Mouse (Mus musculus): ENCODE results near the gene Olfr279.

The Olfr279 gene

DNA sequence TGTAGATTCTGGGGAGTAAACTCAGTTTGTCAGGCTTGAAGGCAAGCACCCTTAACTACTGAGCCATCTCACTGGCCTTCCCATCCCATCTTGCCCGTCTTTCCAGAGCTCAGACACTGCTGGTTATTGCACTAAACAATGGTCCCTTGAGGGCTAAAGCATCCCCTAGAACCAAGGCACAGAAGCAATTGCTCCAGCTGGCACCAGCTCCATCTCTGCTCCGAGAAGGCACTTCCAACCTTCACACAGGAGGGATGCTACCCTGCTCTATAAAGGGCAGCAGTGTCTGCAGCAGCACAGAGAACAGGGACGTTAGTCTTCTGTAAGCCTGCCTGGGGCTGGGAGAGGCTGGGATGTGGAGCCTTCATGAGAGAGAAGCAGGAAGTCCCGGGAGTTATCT is at the start of gene Olfr279:
Gene Olfr279, plus strand, starts transcription at position 301 of the 400 bp plus-strand sequence.
- in situ Hi-C loops (cut with MboI; ENCODE audit: low pct_unique_long_range_greater_than_20kb in 1 of 2, low sequenced_read_pairs in 2 of 2, unreplicated experiment in 1 of 2), result no loop called here

DNA sequence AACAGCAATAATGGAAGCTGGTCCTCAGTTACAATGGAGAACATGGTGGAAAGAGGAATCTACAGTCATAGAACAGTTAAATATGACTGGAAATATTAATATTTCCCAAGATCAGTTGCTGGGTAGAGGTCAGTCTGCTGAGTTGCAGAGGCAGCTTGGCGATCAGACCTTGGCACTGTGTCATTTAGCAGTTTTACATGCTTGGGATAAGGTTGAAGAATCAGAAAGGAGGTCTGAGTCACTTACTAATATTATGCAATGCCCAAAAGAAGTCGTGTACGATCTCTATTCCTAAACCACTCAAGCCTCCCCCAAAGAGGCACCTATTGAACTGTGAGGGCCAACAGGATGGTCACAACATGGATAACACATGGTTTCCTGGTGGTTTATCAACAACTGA is 47.6 kb upstream of the Olfr279 start:
- in situ Hi-C loops (cut with MboI; ENCODE audit: low pct_unique_long_range_greater_than_20kb in 1 of 2, low sequenced_read_pairs in 2 of 2, unreplicated experiment in 1 of 2), result no loop called here

DNA sequence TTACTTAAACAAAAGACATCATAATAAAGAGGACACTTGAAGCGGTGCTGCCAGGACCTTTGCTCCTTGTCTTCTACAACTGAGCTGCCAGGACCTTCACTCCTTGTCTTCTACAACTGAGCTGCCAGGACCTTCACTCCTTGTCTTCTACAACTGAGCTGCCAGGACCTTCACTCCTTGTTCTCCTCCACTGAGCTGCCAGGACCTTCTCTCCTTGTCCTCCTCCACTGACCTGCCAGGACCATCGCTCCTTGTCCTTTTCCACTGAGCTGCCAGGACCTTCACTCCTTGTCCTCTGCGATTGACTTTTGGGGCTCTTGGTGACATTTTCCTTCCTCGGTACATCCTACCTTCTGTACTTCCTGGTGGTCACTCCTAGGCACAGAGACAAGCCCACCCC is 43.7 kb upstream of the Olfr279 start:
- in situ Hi-C loops (cut with MboI; ENCODE audit: low pct_unique_long_range_greater_than_20kb in 1 of 2, low sequenced_read_pairs in 2 of 2, unreplicated experiment in 1 of 2), result no loop called here

DNA sequence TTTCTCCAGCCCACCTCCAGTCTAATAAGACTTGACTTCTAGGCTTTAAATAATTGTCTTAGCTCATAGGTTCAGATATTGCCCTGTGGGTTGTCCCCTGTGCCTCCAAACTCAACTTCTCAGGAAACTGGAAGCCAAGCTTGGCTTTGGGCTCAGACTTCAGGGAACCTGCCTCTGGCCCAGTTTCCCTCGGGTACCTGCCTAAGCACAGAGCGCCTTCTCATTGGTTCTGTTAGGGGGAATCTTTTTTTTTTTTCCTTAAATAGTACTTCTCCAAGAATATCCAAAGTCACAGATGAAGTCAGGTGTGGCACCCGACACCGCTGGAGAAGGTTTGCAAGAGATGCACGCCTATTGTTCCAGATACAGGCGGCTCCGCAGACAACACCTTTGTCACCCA is 39.9 kb upstream of the Olfr279 start, which contains the start of gene Olfr281:
Gene Olfr281, plus strand, starts transcription at position 301 of the 400 bp plus-strand sequence.
- in situ Hi-C loops (cut with MboI; ENCODE audit: low pct_unique_long_range_greater_than_20kb in 1 of 2, low sequenced_read_pairs in 2 of 2, unreplicated experiment in 1 of 2), result no loop called here

DNA sequence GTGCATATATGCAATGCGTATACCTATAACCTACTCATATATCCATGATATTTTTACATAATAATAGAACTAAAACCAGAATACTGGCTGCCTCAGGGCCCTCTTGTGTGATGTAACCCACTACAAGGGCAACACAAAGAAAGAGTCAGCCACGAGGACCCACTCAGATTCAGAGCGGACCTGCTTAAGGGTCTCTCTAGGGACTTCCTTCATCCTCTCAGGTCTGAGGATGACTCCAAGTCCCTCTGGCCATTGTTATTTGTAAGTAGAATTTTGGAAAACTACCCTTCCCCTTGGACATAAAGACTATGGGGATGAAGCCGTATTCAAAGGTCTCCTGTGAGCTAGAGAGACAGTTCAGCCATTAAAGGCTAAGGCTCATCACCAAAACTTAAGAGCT is 22.6 kb upstream of the Olfr279 start, which contains the start of gene OR5BS1P:
Gene OR5BS1P, plus strand, starts transcription at position 301 of the 400 bp plus-strand sequence.
- in situ Hi-C loops (cut with MboI; ENCODE audit: low pct_unique_long_range_greater_than_20kb in 1 of 2, low sequenced_read_pairs in 2 of 2, unreplicated experiment in 1 of 2), result no loop called here

DNA sequence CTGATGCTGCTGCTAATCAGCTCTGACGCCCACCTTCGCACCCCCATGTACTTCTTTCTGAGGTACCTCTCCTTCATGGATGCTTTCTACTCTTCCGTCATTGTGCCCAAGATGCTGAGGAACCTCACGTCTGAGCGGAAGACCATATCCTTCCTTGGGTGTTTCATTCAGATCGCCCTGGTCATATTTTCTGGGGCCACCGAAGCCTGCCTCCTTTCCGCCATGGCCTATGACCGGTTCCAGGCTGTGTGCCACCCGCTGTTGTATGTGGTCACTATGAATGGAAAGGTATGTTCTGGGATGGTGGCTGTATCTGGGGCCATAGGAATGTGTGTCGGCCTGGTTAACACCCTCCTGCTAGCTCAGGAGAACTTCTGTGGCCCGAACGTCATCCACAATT is 20.7 kb upstream of the Olfr279 start:
- in situ Hi-C loops (cut with MboI; ENCODE audit: low pct_unique_long_range_greater_than_20kb in 1 of 2, low sequenced_read_pairs in 2 of 2, unreplicated experiment in 1 of 2), result no loop called here

DNA sequence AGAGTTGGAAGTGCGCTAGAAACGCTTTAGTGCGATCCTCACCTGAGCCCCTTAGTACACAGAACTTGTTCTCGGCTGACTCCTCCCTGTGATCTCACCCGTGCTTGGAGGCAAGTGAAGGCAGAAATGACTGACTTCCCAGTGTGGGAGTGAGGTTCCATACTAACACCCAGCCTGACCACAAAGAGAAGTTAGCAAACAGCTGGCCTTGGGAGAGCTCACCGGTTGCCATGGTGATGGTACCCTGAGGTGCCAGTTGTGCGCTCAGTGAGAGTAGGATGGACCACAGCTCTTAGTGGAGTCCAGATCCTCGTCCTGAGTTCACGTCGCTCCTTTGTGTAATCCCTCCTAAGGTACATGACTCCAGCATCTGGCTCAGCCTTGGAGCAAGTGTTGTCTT is 17.2 kb upstream of the Olfr279 start:
- in situ Hi-C loops (cut with MboI; ENCODE audit: low pct_unique_long_range_greater_than_20kb in 1 of 2, low sequenced_read_pairs in 2 of 2, unreplicated experiment in 1 of 2), result no loop called here

DNA sequence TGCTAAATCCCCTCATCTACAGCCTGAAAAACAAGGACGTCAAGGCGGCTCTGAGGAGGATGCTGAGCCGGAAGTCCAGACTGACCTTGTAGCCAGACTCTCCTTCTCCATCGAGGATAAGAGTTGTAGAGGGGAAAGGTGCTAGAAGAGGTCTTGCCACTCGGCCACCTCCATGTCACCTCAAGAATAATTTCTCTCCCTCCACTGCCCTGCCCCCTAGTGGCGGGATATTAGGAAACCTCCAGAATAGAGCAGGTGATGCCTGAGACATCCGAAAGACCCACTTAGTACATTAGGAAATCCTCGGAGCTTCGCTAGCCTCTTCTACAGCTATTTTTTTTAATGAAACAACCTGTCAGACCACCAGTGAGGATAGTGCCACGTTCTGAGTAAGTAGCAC is 16.8 kb upstream of the Olfr279 start:
- in situ Hi-C loops (cut with MboI; ENCODE audit: low pct_unique_long_range_greater_than_20kb in 1 of 2, low sequenced_read_pairs in 2 of 2, unreplicated experiment in 1 of 2), result no loop called here

DNA sequence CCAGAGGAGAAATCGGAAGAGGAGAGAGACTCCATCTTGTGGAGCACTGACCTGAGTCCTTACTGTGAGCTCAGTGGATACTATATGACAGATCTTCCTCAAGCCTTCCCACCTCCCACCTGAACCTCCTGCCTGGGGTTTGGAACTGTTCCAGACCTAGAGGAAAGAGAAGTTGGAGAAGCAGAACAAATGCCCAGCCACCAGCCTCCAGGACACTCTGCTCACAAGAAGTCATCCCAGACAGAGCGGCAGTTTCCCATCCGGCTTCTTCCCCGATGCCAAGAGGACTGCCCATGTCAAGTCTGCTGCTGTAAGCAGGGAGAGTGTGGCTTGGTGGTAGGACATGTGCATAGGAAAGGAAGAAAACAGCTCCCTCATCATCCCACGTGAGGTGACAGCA is 15.9 kb upstream of the Olfr279 start:
- in situ Hi-C loops (cut with MboI; ENCODE audit: low pct_unique_long_range_greater_than_20kb in 1 of 2, low sequenced_read_pairs in 2 of 2, unreplicated experiment in 1 of 2), result no loop called here

DNA sequence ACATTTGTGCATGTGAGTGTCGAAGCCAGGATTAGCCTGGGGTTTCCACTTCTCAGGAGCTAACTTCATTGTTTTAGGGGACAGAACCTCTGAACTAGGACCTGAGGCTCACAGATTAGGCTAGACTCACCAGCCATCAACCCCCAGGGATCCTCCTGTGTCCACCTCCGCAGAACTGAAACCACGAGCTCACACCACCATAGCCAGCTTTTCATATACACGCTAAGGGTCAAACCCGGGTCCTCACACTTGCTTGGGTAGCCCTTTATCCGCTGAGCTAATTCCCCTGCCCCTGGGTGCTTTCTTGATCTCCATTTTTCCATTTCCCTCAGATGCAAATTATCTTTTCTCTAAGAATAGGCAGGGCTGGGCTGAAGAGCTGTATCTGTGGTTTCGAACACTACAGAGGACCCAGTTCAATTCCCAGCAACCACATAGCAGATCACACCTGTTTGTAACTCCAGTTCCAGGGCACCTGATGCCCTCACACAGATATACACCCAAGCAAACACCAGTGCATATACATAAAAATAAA is 12.6 kb upstream of the Olfr279 start:
- in situ Hi-C loops (cut with MboI; ENCODE audit: low pct_unique_long_range_greater_than_20kb in 1 of 2, low sequenced_read_pairs in 2 of 2, unreplicated experiment in 1 of 2), result no loop called here

DNA sequence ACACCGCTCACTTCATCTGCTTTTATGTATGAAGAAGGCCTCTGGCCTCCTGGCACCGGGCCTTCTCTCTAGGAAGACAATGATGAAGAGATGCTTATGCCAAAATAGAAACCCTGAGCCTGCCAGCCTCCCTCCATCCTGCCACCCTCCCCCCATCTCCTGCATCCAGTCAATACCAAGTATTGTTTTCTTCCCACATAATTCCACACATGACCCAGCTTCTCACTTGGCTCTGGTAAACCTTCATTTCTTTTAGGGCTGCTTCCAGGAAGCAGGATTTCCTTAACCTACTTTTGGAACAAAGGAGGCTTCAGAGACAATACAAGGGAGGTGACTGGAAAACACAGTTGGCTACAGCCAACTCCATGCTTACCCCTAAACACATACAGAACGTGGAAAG is 9.5 kb upstream of the Olfr279 start, which contains the start of gene Lalba:
Gene Lalba, minus strand, starts transcription at position 21 of the 400 bp plus-strand sequence.
- in situ Hi-C loops (cut with MboI; ENCODE audit: low pct_unique_long_range_greater_than_20kb in 1 of 2, low sequenced_read_pairs in 2 of 2, unreplicated experiment in 1 of 2), result no loop called here

DNA sequence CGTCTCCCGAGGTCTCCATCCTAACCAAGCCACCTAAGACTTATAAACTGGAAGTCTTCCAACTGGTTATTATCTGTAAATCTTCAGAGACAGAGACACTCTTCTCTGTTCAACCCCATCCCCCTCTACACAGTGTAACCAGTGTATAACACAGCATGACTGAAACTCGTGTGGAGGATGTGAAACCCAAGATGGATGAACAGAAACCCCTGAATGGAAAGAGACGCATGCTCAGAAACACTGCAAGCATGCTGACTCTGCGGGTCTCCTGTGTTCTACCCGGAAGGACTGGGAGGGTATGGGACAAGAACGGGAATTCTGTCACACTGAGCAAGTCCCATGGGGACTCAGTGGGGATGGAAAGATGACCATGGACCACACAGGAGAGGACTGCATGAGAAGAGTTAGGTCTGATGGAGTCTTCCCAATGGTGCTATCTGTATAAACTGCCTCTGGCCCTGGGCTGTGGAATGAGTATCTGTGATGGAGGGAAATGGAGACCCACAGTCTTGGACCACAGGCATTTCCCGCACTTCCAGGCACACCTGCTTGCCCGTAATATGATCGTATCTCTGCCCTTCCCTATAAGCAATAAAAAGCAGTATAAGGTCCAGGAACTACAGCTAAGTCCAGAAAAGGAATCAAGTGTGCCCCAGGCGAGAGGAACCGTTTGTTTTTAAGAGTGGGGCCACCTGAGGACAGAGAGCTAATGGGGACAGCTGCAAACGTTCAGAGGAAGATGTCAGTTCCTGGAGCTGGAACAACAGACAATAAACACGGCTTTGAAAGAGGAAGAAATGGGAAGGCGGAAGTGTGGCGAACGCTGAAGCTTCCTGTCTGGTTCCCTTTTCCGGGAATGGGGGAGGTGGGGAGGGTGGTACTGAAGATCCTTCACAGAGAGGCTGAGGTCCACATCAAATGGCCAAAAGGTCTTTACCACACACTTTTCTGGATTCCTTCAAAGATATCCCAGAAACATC is 8.0 kb upstream of the Olfr279 start:
- in situ Hi-C loops (cut with MboI; ENCODE audit: low pct_unique_long_range_greater_than_20kb in 1 of 2, low sequenced_read_pairs in 2 of 2, unreplicated experiment in 1 of 2), result no loop called here

DNA sequence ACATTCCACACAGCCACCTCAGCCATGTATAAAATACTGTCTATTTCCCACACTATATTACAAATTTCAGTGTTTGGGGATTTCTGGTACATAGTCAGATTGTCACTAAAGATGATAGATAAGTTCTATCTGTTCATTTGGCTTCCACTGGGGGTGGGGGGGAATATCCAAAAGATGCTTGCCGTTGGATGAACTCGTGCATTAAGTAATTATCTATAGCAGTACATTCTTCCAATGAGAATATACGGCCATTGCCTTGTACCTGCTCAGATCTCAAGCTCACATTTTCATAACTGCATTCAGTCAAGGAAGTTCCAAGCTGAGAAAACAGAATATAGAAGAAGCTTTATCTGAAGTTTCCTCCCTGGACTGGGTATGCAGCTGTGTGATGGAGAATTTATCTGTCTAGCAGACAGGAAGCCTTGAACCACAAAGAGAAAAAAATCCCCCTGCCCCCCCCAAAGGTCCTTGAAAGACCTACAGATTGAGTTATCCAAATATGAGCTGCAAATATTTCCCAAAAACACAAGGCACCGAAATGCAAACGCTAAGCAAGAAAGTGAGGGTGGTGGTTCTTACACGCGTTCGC is 5.7 kb upstream of the Olfr279 start:
- in situ Hi-C loops (cut with MboI; ENCODE audit: low pct_unique_long_range_greater_than_20kb in 1 of 2, low sequenced_read_pairs in 2 of 2, unreplicated experiment in 1 of 2), result no loop called here

DNA sequence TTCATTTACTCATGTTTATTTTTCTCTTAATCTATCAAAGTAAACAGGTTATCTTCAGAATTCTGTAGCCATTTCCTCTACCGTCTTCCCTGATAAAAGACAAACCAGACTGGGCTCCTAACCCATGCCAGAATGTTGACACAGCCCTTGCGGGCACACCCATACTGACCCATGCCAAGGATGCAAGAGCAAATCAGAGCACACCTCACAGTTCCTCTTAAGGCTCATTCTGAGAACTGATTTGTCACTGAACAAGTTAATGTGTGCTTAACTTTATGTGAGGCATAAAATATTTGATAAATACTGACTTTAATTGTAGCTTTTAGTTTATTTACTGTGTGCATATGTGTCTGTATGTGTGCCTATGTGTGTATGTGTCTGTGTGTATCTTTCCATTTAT is 870 bp upstream of the Olfr279 start:
- in situ Hi-C loops (cut with MboI; ENCODE audit: low pct_unique_long_range_greater_than_20kb in 1 of 2, low sequenced_read_pairs in 2 of 2, unreplicated experiment in 1 of 2), result no loop called here

DNA sequence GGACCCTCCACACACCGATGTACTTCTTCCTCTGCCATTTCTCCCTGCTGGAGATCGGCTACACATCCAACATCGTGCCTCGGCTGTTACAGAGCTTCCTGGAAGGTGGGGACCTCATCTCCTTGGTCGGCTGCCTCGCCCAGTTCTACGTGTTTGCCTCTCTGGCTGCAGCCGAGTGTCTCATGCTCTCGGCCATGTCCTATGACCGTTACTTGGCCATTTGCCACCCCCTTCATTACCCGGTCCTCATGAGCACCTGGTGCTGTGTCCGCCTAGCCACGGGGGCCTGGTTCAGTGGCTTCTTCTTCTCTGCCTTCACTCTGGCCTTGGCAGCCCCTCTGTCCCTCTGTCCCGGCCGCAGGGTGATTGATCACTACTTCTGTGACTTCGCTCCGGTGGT is 5.4 kb downstream of the Olfr279 start:
- in situ Hi-C loops (cut with MboI; ENCODE audit: low pct_unique_long_range_greater_than_20kb in 1 of 2, low sequenced_read_pairs in 2 of 2, unreplicated experiment in 1 of 2), result no loop called here

DNA sequence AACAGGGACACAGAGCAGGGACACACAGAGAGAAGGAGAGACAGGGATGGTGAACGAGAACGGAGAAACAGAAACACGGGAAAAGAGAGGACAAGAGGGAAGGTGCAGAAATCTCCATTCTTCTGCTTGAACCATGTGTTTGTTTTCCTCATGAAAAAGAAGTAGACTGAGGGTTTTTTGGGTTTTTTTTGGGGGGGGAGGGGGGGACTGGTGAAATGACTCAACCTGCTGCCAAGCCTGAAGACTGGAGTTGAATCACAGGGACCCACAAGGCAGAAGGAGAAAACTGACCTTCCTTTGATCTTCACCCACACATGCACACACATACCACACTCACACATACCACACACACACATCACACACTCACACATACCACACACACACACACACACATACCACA is 11.1 kb downstream of the Olfr279 start:
- in situ Hi-C loops (cut with MboI; ENCODE audit: low pct_unique_long_range_greater_than_20kb in 1 of 2, low sequenced_read_pairs in 2 of 2, unreplicated experiment in 1 of 2), result no loop called here

DNA sequence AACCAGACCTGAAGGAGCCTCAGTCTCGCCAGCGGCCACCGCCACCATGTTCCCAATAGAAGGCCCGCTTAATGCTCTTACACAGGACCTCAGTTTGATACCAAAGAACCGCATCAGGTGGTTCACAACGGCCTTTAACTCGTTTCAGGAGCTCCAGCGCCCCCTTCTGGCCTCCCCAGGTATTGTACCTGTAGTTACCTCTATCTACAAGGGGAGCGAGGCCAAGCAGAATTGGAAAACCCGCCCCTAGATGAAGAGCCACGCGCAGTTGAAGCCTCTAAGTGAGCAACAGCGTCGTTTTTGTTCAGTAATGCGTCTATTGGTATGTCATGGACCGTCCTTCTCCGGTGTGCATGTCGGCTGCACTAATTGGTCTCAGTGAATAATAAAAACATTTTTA is 12.3 kb downstream of the Olfr279 start:
- in situ Hi-C loops (cut with MboI; ENCODE audit: low pct_unique_long_range_greater_than_20kb in 1 of 2, low sequenced_read_pairs in 2 of 2, unreplicated experiment in 1 of 2), result no loop called here

DNA sequence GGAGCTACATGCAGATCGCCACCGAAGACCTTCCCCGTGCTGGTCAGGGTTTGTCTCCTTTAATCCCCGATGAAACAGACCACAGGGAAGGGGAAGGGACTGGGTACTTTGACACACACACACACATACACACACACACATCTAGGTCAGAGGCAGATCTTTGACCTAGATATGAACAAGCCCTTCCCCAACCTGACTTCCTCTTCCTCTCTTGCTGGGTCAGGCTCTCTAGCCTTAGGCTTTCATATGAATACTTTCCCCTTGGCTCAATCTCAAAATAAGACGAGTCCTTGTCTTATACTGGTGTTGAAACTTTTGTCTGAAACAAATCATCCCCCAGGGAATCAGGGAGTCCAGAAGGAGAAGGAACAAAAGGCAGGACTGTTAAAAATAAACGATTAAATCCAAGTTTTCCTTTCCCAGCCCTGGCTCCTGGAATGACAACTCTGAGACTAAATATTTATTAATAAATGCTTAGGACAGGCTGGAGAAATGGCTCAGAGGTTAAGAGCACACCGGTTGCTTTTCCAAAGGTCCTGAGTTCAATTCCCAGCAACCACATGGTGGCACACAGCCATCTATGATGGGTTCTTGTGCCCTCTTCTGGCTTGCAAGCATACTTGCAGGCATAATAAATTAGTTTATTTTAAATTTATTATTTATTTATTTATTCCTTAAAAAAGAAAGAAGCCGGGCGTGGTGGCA is 14.2 kb downstream of the Olfr279 start:
- in situ Hi-C loops (cut with MboI; ENCODE audit: low pct_unique_long_range_greater_than_20kb in 1 of 2, low sequenced_read_pairs in 2 of 2, unreplicated experiment in 1 of 2), result no loop called here

DNA sequence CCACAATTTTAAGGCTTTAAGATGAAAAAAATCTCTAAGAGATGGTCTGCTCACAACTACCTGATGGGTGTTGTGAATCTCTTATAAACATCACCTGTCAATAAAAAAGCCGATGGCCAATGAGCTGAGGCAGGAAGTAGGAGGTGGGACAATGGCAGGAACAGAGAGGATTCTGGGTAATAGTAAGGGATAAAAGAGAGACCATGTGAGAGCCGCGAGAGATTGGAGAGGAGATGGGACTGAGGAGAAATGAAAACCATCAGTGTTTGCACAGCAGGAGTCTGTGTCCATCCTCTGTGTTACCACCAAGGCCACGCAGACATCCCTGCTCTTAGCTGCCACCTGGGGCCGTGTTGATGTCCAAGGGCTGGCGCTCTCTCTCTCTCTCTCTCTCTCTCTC is 15.1 kb downstream of the Olfr279 start:
- in situ Hi-C loops (cut with MboI; ENCODE audit: low pct_unique_long_range_greater_than_20kb in 1 of 2, low sequenced_read_pairs in 2 of 2, unreplicated experiment in 1 of 2), result no loop called here
